Mouse (Mus musculus) liver, postnatal 0 days (tissue): ENCODE data around the gene Nup98.

ENCODE experiments used
- CTCF ChIP-seq: sonication (generic); IDR thresholded peaks from 2 replicates; pipeline ENCODE4 v1.5.1; 2016; ENCODE audit warnings: antibody characterized with exemption, low read depth
- EP300 ChIP-seq: IDR thresholded peaks from 2 replicates; pipeline ENCODE4 v1.6.1; 2016; ENCODE audit warnings: antibody characterized with exemption, low read depth, mild to moderate bottlenecking

GRCm38 (mm10) chr7:102102696-102103095 lies 107.3 kb downstream of the Nup98 start:
- no peak for TF ChIP-seq CTCF
- no peak for TF ChIP-seq EP300
